Mouse (Mus musculus) CH12.LX (cell line): Measurements from ENCODE around the gene AW822073.

ENCODE experiments used
- CTCF ChIP-seq, 2 experiments: IDR thresholded peaks in 1 of 2; conservative IDR thresholded peaks in 1 of 2; 2 replicates each; pipeline ENCODE4 v1.5.1; 2011 to 2012; ENCODE audit warnings: low read depth in 2 of 2, low read length in 2 of 2, improper control_type of control experiment in 1 of 2, inconsistent platforms in 1 of 2, mild to moderate bottlenecking in 1 of 2, moderate library complexity in 1 of 2
- POLR2A ChIP-seq: IDR thresholded peaks from 2 replicates; pipeline ENCODE4 v1.6.1; 2011; ENCODE audit warnings: low read depth, mild to moderate bottlenecking, improper control_type of control experiment, low read length

DNA sequence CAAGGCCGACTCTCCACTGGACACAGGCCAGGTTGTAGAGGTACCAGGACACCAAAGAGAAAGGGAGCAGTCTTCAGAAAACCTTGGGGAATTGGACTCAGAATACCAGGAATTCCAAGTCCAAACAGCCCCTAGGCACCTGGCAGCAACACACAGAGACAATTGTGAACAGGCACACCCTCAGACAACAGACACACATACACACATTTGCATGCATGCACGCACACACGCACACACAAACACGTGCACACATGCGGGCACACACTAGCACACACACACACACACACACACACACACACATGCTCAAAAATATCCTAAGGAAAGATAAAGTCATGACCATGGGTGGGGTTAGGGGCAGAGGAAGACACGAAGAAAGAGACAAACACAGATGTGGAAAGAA lies 4.0 kb downstream of the AW822073 start:
- TF ChIP-seq POLR2A = no peak
- no peak for TF ChIP-seq CTCF (conservative IDR thresholded peaks at IDR 0.05 in 1 of 2, IDR thresholded peaks at IDR 0.05 in 1 of 2; ENCODE audit: low read depth in 2 of 2, low read length in 2 of 2)
